Comparison of ENCODE assay signal across 18 mouse cellular contexts in genomic region chr16:64391440-64392197, GRCm38 (mm10).
DNase-seq lines count a peak whose midpoint lies in the region; ATAC-seq and TF ChIP-seq lines count a peak whose summit lies in the region.
"Had no signal": no experiment of that assay in that cellular context is flagged by ENCODE, and none has a peak within 500 bp of the region (broad histone marks: within the 10 kb centered on the region; RNA-seq: fewer than 3 reads in every experiment).

No protein-coding gene starts in this region.

- H3K27me3 ChIP-seq in midbrain, embryonic 12.5 days, result no peaks in the 10 kb centered on the region
- H3K27me3 ChIP-seq in heart, adult 2 months (ENCODE audit: control insufficient read depth, insufficient read depth, low read length), result no peaks in the 10 kb centered on the region
- H3K27me3 ChIP-seq: neural tube, embryonic 15.5 days had no signal

- DNase-seq in CD4-positive helper T cell, adult 2 months (ENCODE audit: low read depth, low spot score), result peak; percentile 2
- DNase-seq in brain, embryonic 14.5 days (ENCODE audit: low read depth), result peak; percentile 67
- DNase-seq in cerebellum, postnatal 10 days, result peak; percentile 68 to 85
- no peak for DNase-seq in spleen, postnatal 36 days (ENCODE audit: low spot score in 2 of 2)
- DNase-seq in lung, postnatal 25 days (ENCODE audit: low spot score), result no peak
- no peak for DNase-seq in heart, adult 2 months
- DNase-seq: adrenal gland, postnatal 10 days; heart, postnatal 10 days; kidney, adult 18-20 months; kidney, postnatal 14 days; layer of hippocampus, adult 9-11 months; liver; lung, adult 2 months had no signal

- no peak overlapping the region for H3K4me3 ChIP-seq in midbrain, embryonic 12.5 days
- no peak overlapping the region for H3K4me3 ChIP-seq in heart, adult 2 months
- H3K4me3 ChIP-seq: neural tube, embryonic 15.5 days had no signal

- no peak overlapping the region for H3K27ac ChIP-seq in midbrain, embryonic 12.5 days (replicated peaks)
- H3K27ac ChIP-seq in heart, adult 2 months, result no peak overlapping the region
- H3K27ac ChIP-seq: macrophage; neural tube, embryonic 15.5 days had no signal

- H3K4me1 ChIP-seq in midbrain, embryonic 12.5 days, result peaks cover 5% of the 10 kb centered on the region; the same call in 1 of the 2 replicates
- H3K4me1 ChIP-seq in heart, adult 2 months (ENCODE audit: control insufficient read depth, insufficient read depth, low read length), result no peaks in the 10 kb centered on the region
- H3K4me1 ChIP-seq: neural tube, embryonic 15.5 days had no signal

- no peak for TF ChIP-seq EP300 in heart, adult 2 months (IDR thresholded peaks at IDR 0.05; ENCODE audit: insufficient read depth, low read depth, low read length)

- H3K9me3 ChIP-seq in midbrain, embryonic 12.5 days, result no peaks in the 10 kb centered on the region
- H3K9me3 ChIP-seq: neural tube, embryonic 15.5 days had no signal

- WGBS in midbrain, embryonic 12.5 days, result 22% methylated on average over 8 of the region's 8 CpGs
- 73% methylated on average over 8 of the region's 8 CpGs for WGBS in heart, adult 2 months

- intact Hi-C loops in heart, adult 2 months (cut with DNase I), result no loop called here

- no peak for TF ChIP-seq CTCF in brain, embryonic 14.5 days (IDR thresholded peaks at IDR 0.05; ENCODE audit: borderline replicate concordance, extremely low read depth, insufficient read depth, insufficient read length)
- TF ChIP-seq CTCF in heart, adult 2 months (IDR thresholded peaks at IDR 0.05), result no peak

- no peaks in the 10 kb centered on the region for H3K36me3 ChIP-seq in midbrain, embryonic 12.5 days
- H3K36me3 ChIP-seq in heart, adult 2 months (ENCODE audit: control insufficient read depth, insufficient read depth, low read length), result no peaks in the 10 kb centered on the region
- H3K36me3 ChIP-seq: neural tube, embryonic 15.5 days had no signal

- H3K79me2 ChIP-seq in heart, adult 2 months (replicated peaks; ENCODE audit: control insufficient read depth, insufficient read depth, low read length), result no peaks in the 10 kb centered on the region

- ATAC-seq in midbrain, embryonic 12.5 days (ENCODE audit: low FRiP score, low read depth), result peak; percentile 62; the same call in 1 of the 2 replicates
- ATAC-seq: CD4-positive, CD25-positive, alpha-beta regulatory T cell, adult 4 months; hindbrain, embryonic 16.5 days had no signal

- no peak overlapping the region for H3K4me2 ChIP-seq in midbrain, embryonic 12.5 days (replicated peaks)
- H3K4me2 ChIP-seq: neural tube, embryonic 15.5 days had no signal

- TF ChIP-seq POLR2A in brain, embryonic 14.5 days (IDR thresholded peaks at IDR 0.05; ENCODE audit: borderline replicate concordance, extremely low read depth, insufficient read depth, insufficient read length, poor library complexity, severe bottlenecking), result no peak
- TF ChIP-seq POLR2A in heart, adult 2 months (IDR thresholded peaks at IDR 0.05; ENCODE audit: insufficient read depth, low read depth, low read length), result no peak

- H3K9ac ChIP-seq in midbrain, embryonic 12.5 days (replicated peaks), result no peak overlapping the region
- H3K9ac ChIP-seq in heart, adult 2 months (ENCODE audit: low read depth, low read length), result no peak overlapping the region
- H3K9ac ChIP-seq: neural tube, embryonic 15.5 days had no signal

Comparison
In these comparisons a context has a peak if more than half of its experiments do, and no peak if none do; other contexts are left out.
1. DNase-seq: peak in CD4-positive helper T cell, adult 2 months (single experiment), brain, embryonic 14.5 days (single experiment) and cerebellum, postnatal 10 days (2 of 2); none in spleen, postnatal 36 days (0 of 2), lung, postnatal 25 days (single experiment) and heart, adult 2 months (0 of 2).